Mouse (Mus musculus): ENCODE results near the gene Hsd17b10.
A peak's percentile ranks its signal among the peaks of the same experiment; 100 is the strongest.

Gene Hsd17b10

DNA sequence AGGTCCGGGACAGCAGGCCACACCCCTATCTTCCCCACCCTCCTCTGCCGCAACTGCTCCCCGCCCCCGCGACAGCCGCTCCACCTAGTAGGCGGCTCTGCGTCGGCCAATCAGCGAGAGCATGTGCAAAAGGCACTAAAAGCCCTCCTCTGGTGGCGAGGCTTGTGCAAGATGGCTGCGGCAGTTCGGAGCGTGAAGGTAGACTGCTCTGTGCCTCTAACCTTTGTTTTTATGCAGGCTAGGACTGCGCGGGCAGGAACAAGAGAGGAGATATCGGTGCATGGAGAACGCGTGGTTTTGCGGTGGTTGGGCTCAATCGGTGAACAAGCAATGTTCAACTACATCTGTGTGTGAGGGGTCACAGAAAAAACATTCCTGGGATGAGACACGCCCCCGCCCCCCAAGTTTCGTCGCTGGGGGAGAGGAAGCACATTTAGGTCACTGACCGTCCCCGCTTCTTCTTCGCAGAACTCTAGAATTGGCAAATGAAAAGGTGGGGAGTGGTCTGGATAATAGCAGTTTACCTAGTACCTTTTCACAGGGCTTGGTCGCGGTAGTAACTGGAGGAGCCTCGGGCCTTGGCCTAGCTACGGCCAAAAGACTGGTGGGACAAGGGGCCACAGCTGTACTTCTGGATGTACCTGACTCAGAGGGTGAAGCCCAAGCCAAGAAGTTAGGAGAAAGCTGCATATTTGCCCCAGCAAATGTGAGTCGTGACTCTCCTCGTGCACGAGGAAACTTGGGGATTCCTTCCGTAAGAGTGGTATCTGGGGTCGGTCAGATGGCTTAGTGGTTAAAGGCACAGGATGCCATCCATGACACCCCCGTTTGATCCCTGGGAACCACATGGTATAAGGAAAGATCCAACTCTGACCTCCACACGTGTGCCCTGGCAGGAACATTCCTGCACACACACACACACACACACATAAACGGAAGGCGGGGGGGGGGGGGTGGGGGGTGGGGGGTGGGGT lies at the start of gene Hsd17b10:
Gene Hsd17b10, plus strand, starts transcription at position 109 of the 974 bp plus-strand sequence.
- DNase-seq (ENCODE audit: low spot score in 2 of 2) = peak; percentile 82 to 89

DNA sequence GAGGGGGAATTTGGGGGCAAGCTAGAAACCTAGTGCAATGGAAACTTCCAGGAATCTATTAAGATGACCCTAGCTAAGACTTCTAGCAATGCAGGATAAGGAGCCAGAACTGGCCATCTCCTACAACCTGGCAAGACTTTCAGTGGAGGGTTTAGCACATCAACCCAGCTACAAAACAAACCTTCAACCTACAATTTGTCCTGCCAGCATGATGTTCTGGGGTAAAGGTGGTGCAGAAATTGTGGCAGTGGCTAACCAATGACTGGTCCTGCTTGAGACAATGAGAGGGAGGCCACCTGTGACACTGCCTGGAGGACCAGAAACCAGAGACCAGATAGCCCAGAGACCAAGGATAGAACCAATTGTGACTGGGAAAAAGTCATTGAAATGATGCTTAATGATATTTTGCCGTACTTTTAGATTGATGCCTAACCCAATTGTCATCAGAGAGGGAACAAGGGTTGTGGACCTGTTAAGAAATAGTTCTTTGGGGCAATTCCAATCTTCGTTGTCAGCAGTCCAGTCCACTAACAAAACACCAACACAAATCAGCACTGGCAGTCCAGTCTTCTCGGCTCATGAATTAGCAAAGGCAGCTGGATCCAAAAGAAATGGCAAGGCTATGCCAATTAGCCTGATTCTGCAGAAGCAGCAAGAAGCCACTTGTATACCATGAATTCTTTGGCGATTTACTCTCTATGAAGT lies 2.5 kb upstream of the Hsd17b10 start:
- no peak for DNase-seq (ENCODE audit: low spot score in 2 of 2)

DNA sequence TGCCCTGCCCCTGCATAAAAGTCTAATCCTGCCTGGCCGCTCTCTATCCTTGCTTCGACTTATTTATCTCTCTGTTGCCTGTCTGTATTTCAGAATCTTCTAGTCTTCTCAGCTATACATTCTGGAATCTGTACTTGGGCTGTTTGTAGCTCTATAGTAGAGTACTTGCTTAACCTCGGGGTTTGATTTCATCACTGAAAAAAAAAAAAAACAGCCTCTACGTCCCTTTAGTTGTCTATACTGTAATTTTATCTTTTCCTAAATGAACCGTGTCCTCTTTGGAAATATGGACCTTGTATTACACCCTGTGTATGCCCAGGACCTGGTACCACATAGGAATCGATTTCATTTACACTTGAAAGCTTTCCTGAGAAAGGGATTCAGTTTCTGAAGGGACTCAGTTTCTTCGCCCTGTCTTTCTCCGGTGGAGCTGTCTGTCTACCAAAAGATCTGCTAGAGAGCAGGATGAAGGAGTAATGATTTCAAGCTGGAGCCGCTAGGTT lies 412 bp upstream of the Hsd17b10 start:
- DNase-seq (ENCODE audit: low spot score in 2 of 2) = no peak

DNA sequence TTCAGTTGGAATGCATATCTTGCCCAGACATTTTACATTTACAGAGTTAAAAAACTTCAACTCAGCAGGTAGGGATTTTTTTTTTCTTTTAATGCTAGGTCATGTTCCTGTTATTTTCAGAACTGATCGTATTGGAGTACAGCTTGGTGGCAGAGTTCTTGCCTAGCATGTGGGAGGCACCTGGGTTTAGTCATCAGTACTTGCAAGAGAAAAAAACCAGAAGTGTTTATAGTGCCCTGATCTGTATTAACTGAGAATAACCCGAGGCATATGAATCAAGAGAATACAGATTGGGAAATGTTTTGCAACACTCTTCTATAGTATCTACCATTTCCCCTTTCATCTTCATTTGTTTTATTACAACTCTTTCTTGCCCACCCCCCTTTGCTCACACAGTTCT lies 1.2 kb downstream of the Hsd17b10 start:
- DNase-seq (ENCODE audit: low spot score in 2 of 2) = no peak

DNA sequence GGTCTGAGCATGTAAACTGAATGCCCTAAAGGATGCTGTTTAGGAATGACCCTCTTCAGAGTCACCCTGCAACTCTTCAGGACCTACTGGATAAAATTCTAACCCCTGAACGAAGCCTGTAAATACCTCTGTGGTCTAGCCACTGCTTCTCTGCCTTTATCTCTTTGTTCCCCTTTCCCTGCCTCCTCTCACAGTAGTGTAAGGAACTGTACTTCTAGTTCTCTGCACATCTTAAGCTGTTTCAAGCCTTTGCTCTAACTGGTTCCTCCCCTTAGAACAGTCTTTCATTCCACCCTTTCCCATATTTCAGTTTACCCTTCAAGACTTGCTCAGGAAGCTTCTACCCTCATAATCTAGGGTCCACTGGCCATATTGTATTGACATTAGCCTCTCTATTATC lies 6.2 kb downstream of the Hsd17b10 start:
- no peak for DNase-seq (ENCODE audit: low spot score in 2 of 2)

DNA sequence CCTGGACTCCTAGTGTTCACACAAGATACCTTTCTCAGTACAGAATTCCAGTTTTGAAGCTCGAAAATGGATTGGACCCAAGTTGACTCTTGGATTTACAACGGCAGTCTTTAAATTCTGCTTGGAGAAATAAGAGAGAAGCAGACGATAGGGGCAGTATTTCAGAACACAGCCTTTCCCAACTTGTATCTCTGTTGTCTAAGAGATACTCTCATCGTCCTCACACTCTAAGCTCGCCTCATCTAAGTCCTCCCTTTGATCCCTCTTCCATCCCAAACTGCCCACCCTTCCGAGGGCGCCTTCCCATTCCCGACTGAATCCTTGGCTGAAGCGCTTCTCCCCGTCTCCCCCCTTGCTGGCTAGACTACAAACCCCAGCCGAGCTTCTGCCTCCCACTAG lies 14.1 kb downstream of the Hsd17b10 start:
- no peak for DNase-seq (ENCODE audit: low spot score in 2 of 2)

DNA sequence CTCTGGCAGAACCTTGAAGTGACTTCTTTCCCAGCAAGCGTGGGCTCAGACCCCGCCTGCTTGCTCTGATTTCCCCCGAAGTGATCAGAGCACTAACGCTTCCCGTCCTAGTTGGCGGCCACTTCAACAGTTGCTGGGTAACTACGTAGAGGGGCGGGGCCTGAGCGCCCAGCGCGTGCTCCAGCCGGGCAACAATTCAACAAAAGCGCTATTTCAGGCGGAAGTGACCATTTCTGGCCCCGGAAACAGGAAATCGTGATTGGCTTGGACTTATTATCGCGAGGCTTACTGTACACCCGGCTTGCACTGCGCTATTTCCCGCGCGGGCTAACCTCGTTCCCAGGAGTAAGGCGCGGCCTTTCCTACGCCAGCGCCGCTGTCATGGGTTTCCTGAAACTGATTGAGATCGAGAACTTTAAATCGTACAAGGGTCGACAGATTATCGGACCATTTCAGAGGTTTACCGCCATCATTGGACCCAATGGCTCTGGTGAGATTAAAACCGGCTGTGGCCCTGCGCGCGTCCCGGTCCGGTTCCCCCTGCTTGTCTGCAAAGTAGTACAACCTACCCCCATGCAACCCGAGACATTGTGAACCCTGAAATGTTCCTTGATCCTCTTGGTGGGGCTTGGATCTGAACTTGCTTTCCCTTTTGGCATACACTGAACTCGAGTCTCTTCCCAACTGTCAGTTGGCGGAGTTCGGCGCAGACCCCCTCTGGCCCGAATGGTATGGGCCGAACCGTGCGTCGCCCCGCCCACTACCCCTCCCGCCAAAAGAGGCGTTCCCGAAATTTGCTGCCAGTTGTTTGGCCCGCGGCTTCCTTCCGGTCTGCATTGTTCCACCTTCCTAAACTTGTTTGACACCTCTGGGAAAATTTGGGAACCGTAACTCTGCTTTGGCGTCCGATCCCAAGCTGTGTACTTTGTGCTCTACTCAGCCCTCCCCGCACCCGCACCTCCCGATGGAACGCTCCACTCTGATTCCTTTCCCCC lies 14.8 kb downstream of the Hsd17b10 start, which contains the start of the genes Ribc1 and Smc1a:
Gene Ribc1, minus strand, starts transcription at position 145 of the 995 bp plus-strand sequence.
Gene Smc1a, plus strand, starts transcription at position 278 of the 995 bp plus-strand sequence.
- peak; percentile 84 to 89 for DNase-seq (ENCODE audit: low spot score in 2 of 2)

DNA sequence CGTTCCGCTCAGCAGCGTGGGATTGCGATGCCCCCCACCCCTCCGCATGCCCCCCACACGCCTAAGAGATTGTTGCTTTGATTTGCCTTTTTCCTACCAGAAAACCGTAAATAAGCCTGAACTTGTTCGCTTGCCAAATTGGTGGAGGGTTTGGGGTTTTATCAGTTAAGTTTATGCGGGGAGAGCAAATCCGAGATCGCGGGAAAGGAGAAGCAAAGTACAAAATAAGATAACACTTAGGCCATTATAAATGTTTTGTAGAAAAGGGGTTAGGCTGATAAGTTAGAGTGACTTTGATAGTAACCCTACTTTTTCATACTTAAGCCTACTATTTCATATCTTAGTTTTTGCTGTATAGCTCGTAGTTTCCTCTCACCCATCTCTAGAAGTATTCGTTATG lies 15.5 kb downstream of the Hsd17b10 start:
- DNase-seq (ENCODE audit: low spot score in 2 of 2) = no peak

DNA sequence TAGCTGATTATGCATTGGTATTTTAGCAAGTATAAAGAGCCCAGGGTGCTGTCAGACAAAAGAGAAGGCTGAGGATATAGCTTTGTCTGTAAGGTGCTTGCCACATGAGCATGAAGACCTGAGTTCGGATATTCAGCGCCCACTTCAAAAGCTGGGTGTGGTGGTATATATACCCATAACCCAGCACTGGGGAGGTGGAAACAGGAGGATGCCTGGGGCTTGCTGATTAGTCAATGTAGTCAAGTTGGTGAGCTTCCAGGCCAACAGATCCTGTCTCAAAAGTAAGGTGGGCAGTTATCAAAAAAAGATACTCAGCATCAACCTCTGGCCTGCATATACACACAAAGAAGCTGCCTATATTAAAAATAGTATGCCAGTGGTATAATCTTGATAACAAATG lies 17.6 kb downstream of the Hsd17b10 start:
- DNase-seq (ENCODE audit: low spot score in 2 of 2) = peak in 1 of 2 experiments; percentile 14

DNA sequence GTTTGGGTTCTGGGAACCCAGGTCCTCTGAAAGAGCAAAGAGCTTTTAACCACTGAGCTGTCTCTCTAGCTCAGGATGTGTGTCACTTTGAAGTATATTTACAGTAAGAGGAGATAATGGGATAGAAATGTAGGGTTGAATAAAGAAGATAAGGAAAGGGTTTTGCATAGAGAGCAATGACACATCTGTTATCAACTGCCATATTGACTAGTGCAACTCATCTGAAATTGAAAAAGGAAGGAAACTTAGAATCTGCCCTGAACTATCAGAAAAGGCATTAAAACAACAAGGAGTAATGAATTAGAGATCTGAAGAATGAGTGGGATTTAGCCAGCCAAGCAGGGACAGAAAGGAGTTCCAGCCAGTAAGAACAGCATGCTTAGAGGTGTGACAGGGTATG lies 38.2 kb downstream of the Hsd17b10 start:
- no peak for DNase-seq (ENCODE audit: low spot score in 2 of 2)

DNA sequence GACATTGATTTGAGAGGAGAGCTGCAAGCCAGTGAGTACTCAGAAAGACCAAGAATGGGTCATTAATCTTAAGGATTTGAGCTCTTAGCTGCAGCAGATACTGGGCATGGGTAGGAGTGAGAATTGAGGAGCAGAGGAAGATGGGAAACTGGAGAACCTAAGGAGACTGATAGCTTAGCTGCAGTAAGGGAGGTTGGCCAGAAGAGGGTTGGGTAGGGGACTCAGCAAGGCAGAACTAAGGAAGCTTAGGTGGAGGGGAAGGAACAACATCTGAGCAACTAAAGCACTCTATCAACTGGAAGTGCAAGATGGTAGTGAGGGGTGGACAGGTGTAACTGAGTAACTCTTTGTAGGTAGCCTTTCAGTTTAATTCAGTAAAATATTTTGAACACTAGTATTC lies 45.6 kb downstream of the Hsd17b10 start:
- DNase-seq (ENCODE audit: low spot score in 2 of 2) = no peak

DNA sequence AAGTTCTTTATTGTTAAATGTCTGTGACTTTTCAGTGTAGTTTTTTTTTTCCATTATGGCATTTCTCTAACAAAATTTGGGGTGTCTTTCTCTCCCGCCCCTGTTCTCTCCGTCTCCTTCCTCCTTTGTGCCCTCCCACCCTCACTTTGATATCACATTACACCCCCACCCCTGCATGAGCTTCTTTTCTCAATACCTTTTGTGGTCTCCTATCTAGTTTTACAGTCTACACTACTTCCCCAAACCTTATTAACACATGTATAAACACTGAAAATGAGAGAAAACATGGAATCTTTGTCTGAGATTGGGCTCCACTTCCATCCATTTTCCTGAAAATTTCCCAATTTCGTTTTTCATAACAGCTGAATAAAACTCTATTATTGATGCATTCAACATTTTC lies 50.9 kb downstream of the Hsd17b10 start:
- DNase-seq (ENCODE audit: low spot score in 2 of 2) = no peak

Measured in spleen, postnatal 4 days (tissue).